Mouse (Mus musculus) embryonic fibroblast, embryonic 13.5 days (primary cell): ENCODE results near the gene Gsta2.

Experiments used
- CTCF ChIP-seq: IDR thresholded peaks from 2 replicates; pipeline ENCODE4 v1.5.1; 2011; ENCODE audit warnings: mild to moderate bottlenecking, control low read depth, low read length, moderate library complexity, borderline replicate concordance; ENCODE audit not compliant: insufficient read depth
- POLR2A ChIP-seq: IDR thresholded peaks from 2 replicates; pipeline ENCODE4 v1.6.1; 2011; ENCODE audit warnings: low read depth, mild to moderate bottlenecking, control low read depth, low read length, moderate library complexity

- no peak for TF ChIP-seq CTCF
- no peak for TF ChIP-seq POLR2A
Observed at GRCm38 (mm10) chr9:78378113-78378785, 22.7 kb upstream of the Gsta2 start, which contains the start of gene Ooep.
